Mouse (Mus musculus) erythroblast, embryonic 14.5 days (primary cell): ENCODE results near the gene Dedd. TPM values are rescaled to one million over a fixed set of nuclear protein-coding genes. Genes with fewer than 3 reads are reported as not detected.

Source experiments
- H3K27me3 ChIP-seq: 2 replicates; pipeline ENCODE4 v1.6.1; 2012; ENCODE audit warnings: inconsistent platforms; ENCODE audit not compliant: control insufficient read depth
- H3K36me3 ChIP-seq: 2 replicates; pipeline ENCODE4 v1.6.1; 2012; ENCODE audit warnings: mild to moderate bottlenecking, inconsistent platforms; ENCODE audit not compliant: control insufficient read depth
- H3K4me1 ChIP-seq: 2 replicates; pipeline ENCODE4 v1.6.1; 2012; ENCODE audit warnings: inconsistent platforms; ENCODE audit not compliant: control insufficient read depth
- H3K4me3 ChIP-seq: replicated peaks from 2 replicates; pipeline ENCODE3; 2012; ENCODE audit warnings: moderate library complexity, mild to moderate bottlenecking, inconsistent platforms
- H3K9me3 ChIP-seq: 2 replicates; pipeline ENCODE4 v1.6.1; 2012; ENCODE audit warnings: low read length, inconsistent platforms, mixed read lengths; ENCODE audit not compliant: control insufficient read depth
- GATA1 ChIP-seq: IDR thresholded peaks from 2 replicates; pipeline ENCODE4 v1.6.1; 2012; ENCODE audit warnings: low read length, inconsistent platforms, mixed read lengths
- TAL1 ChIP-seq: IDR thresholded peaks from 3 replicates; pipeline ENCODE4 v1.6.1; 2012; ENCODE audit warnings: low read length, inconsistent platforms, mixed read lengths
- polyA plus RNA-seq: library from polyadenylated mRNA; stranded (reverse); fragments of >175 nt; gene quantifications from 2 replicates; pipeline ENCODE4 v1.2.3, GENCODE M21; 2012

Dedd gene
- polyA plus RNA-seq, 1 experiment, result 1.6 TPM

- Histone ChIP-seq H3K4me1 (peaks cover 46% of the 10 kb centered on the region), H3K4me3 (no peak overlapping the region), H3K36me3 (peaks cover 14% of the 10 kb centered on the region), H3K27me3 (no peaks in the 10 kb centered on the region), H3K9me3 (no peaks in the 10 kb centered on the region)
- no peak for TF ChIP-seq GATA1
- TF ChIP-seq TAL1, result no peak
These were observed 20.3 kb downstream of the Dedd start for GRCm38 (mm10) chr1:171349210-171349609.

DNA sequence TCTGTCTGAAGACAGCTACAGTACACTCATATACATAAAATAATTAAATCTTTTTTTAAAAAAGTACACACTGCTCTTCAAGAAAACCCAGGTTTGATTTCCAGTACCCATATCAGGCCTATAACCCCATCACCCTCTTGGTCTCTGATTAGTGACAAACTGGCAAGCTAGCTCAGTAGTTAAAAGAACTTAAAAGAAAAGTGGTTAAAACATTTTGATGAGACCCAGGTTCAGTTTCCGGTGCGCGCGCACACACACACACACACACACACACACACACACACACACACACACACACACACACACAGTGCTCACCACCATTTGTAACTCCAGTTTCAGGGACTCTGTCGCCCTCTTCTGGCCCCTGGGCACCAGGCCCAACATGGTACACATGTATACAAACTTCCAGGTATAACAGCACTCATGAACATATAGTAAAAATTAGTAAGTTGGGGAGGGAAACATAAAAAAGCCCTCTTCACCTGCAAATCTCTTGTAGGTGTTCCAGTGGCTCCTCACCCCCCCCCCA is 26.9 kb downstream of the Dedd start:
- H3K36me3 ChIP-seq, result peaks cover 36% of the 10 kb centered on the region

GRCm38 (mm10) chr1:171356814-171357213 is 27.9 kb downstream of the Dedd start:
- H3K4me3 ChIP-seq, result no peak overlapping the region
- H3K4me1 ChIP-seq, result peaks cover 41% of the 10 kb centered on the region
- TF ChIP-seq TAL1 (no peak), GATA1 (no peak)
- H3K9me3 ChIP-seq, result no peaks in the 10 kb centered on the region
- H3K27me3 ChIP-seq, result no peaks in the 10 kb centered on the region
- H3K36me3 ChIP-seq, result peaks cover 36% of the 10 kb centered on the region

More for the DNA sequence above, 26.9 kb downstream of the Dedd start:
- no peaks in the 10 kb centered on the region for H3K27me3 ChIP-seq
- no peak for TF ChIP-seq GATA1
- no peak for TF ChIP-seq TAL1
- H3K4me3 ChIP-seq, result no peak overlapping the region
- H3K4me1 ChIP-seq, result peaks cover 35% of the 10 kb centered on the region
- no peaks in the 10 kb centered on the region for H3K9me3 ChIP-seq

- Histone ChIP-seq H3K27me3 (no peaks in the 10 kb centered on the region), H3K9me3 (no peaks in the 10 kb centered on the region), H3K36me3 (peaks cover 36% of the 10 kb centered on the region), H3K4me1 (peaks cover 40% of the 10 kb centered on the region), H3K4me3 (no peak overlapping the region)
- TF ChIP-seq GATA1 (no peak), TAL1 (no peak)
These were observed 29.5 kb downstream of the Dedd start for GRCm38 (mm10) chr1:171358421-171358820.

GRCm38 (mm10) chr1:171360253-171360652 is 31.3 kb downstream of the Dedd start:
- TF ChIP-seq TAL1 (no peak), GATA1 (no peak)
- H3K4me3 ChIP-seq, result peak overlapping the region; percentile 71
- H3K27me3 ChIP-seq, result no peaks in the 10 kb centered on the region
- peaks cover 40% of the 10 kb centered on the region for H3K4me1 ChIP-seq
- no peaks in the 10 kb centered on the region for H3K9me3 ChIP-seq
- peaks cover 33% of the 10 kb centered on the region for H3K36me3 ChIP-seq

DNA sequence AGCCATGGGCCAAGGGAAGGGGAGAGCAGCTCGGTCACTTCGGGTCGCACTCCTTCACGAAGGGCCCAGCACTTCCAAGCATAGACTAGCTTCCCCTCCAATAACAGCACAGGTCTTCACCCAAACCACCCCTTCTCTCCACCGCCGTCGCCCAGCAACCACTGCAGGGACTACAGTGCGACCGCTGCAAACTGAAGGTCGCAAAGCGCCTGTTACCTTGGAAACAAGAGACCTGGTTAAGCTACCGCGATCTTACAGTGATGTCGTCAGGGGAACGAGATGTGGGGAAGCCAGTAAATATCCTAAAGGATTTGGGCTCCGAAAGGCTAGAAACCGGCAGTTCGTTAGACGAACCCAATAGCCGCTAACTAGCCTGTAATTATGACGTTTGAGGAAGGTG is 31.7 kb downstream of the Dedd start, which contains the start of gene Klhdc9:
Gene Klhdc9 (minus strand): TSS at position 143 of the 400 bp plus-strand sequence.
- TF ChIP-seq GATA1, result no peak
- TF ChIP-seq TAL1, result no peak
- peaks cover 33% of the 10 kb centered on the region for H3K36me3 ChIP-seq
- H3K4me3 ChIP-seq, result peak within 1 kb of the TSS; percentile 71
- no peaks in the 10 kb centered on the region for H3K27me3 ChIP-seq
- H3K4me1 ChIP-seq, result peaks cover 40% of the 10 kb centered on the region
- H3K9me3 ChIP-seq, result no peaks in the 10 kb centered on the region

- Histone ChIP-seq H3K9me3 (no peaks in the 10 kb centered on the region), H3K4me3 (peak overlapping the region; percentile 71), H3K4me1 (peaks cover 40% of the 10 kb centered on the region), H3K27me3 (no peaks in the 10 kb centered on the region), H3K36me3 (peaks cover 30% of the 10 kb centered on the region)
- TF ChIP-seq GATA1 (no peak), TAL1 (no peak)
These were observed 32.5 kb downstream of the Dedd start for GRCm38 (mm10) chr1:171361106-171362103.

DNA sequence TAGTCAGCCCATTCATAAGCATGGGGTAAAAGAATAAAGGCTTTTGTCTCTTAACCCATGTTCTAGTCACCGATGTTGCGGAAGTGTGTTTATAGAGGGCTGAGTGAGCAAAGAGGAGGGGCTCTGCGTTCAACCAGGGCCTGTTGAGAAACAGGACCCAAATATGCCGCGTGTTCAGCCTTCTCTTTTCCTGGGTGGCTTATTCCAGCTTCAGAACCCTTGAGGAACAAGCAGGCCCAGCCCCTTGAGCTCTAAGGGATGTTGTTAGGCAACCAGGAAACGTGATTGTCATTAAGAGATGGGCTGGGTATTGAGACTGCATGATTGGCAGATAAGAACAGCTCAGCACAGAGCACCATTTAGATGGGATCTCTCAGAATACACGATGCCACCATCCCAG is 37.0 kb downstream of the Dedd start:
- H3K9me3 ChIP-seq, result no peaks in the 10 kb centered on the region
- H3K36me3 ChIP-seq, result no peaks in the 10 kb centered on the region
- peaks cover 10% of the 10 kb centered on the region for H3K4me1 ChIP-seq
- TF ChIP-seq GATA1 (no peak), TAL1 (no peak)
- no peak overlapping the region for H3K4me3 ChIP-seq
- H3K27me3 ChIP-seq, result peaks cover 7% of the 10 kb centered on the region

DNA sequence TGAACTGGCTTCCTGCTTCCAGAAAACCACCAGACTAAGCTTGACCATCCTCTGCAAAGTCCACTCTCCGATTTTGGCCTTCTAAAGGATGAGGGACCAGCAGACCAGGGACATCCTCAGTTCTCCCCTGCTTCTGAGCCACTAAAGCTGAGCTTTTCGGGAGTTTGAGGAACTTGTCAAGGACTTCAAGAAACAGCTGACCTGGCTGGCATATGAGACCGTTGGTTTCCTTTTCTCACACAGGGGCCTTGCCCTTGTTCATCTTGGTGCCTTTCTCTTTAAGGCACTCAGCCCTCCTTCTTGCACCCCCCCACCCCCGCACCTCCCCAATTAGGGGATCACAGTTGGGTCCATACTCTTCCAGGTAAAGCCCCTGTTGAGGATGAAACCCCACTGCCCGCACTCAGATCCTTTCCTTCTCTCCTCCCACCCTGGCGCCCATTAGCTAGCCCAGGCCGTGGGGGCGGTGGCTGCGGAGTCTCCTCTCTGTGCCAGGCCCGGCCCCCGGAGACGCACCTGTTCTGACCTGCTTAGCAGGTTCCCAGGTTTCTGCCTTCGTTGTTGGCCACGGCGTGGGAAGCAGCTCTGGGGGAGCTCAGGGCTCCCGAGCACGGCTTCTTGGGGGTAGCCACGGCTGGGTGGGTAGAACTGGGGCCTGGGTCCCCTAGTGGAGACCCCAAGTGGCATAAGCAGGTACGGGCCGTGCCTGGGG is 41.1 kb downstream of the Dedd start, which contains the start of gene Nectin4:
Gene Nectin4 (plus strand): TSS at position 255 of the 712 bp plus-strand sequence.
- no peak for TF ChIP-seq GATA1
- no peak for TF ChIP-seq TAL1
- no peak within 1 kb of the TSS for H3K4me3 ChIP-seq

More for the DNA sequence above, 41.1 kb downstream of the Dedd start, which contains the start of gene Nectin4:
- H3K4me1 ChIP-seq, result peaks cover 1% of the 10 kb centered on the region; the same call in 1 of the 2 replicates
- H3K27me3 ChIP-seq, result peaks cover 15% of the 10 kb centered on the region
- H3K9me3 ChIP-seq, result no peaks in the 10 kb centered on the region
- no peaks in the 10 kb centered on the region for H3K36me3 ChIP-seq
